ENCODE assay signal across 8 mouse cellular contexts in the genomic region with DNA sequence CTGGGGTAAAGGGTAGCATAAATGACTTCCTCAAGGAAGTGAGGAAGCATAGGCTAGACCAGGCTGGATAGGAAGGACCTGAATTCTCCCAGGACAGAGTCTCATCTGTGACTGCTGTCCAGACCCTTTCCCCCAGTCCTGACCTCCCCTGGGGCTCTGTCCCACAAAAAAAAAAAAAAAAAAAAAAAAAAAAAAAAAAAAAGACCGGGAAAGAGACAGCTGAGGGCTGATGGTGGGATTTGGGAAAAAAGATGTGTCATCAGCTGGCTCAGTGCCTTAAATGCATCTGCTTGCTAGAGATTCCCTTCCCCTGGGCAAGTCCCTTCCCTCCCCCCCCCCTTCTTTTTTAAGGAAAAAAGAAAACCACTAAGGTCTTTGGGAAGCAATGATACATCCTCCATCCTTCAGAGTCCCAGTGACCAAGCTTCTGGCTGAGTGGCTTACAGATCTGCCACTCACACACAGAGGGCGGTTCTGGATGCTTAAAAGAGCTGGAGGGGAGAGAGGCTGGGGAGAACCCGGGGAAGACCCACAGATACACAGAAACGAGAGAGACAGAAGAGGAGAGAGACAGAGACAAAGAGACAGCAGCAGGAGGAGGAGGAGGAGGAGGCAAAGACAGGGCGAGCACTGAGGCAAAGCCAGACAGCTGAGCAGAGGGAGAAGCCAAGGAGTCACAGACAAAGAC. TPM values are rescaled to one million over a fixed set of nuclear protein-coding genes. Genes with fewer than 3 reads are reported as not detected.
A peak's percentile ranks its signal among the peaks of the same experiment; 100 is the strongest.
DNase-seq lines count a peak whose midpoint lies in the region; ATAC-seq and TF ChIP-seq lines count a peak whose summit lies in the region.

Adamts4 (plus strand) TSS at position 509 of the 688 bp plus-strand sequence.

- WGBS in lung, embryonic 16.5 days: 14% methylated on average over 5 of the region's 5 CpGs
- 32% methylated on average over 5 of the region's 5 CpGs for WGBS in lung, adult 2 months
- 19% methylated on average over 5 of the region's 5 CpGs for WGBS in embryonic facial prominence, embryonic 12.5 days
- WGBS in midbrain, postnatal 0 days: 3% methylated on average over 4 of the region's 5 CpGs

- peak within 1 kb of the TSS; percentile 60 for H3K4me2 ChIP-seq in lung, embryonic 16.5 days (ENCODE audit: low read depth, low read length)
- peak within 1 kb of the TSS; percentile 80 for H3K4me2 ChIP-seq in embryonic facial prominence, embryonic 12.5 days (replicated peaks)
- peak within 1 kb of the TSS; percentile 57 for H3K4me2 ChIP-seq in midbrain, postnatal 0 days (ENCODE audit: low read depth, low read length, poor library complexity, severe bottlenecking)

- DNase-seq in lung, adult 2 months: no peak
- DNase-seq in heart, postnatal 10 days: peak; percentile 82
- DNase-seq in layer of hippocampus, postnatal 25 days (ENCODE audit: extremely low spot score in 1 of 2, low spot score in 1 of 2): peak in 1 of 2 experiments; percentile 52
- DNase-seq in midbrain, postnatal 0 days (ENCODE audit: low spot score): peak; percentile 70
- DNase-seq in thymus, adult 18-20 months: no peak
- no peak for DNase-seq in urinary bladder, postnatal 10 days (ENCODE audit: low spot score)

- intact Hi-C loops in heart, postnatal 10 days (cut with DNase I): no loop called here

- peaks cover 2% of the 10 kb centered on the region; the same call in 1 of the 2 replicates for H3K36me3 ChIP-seq in lung, embryonic 16.5 days (ENCODE audit: control insufficient read depth, insufficient read depth, low read length)
- H3K36me3 ChIP-seq in embryonic facial prominence, embryonic 12.5 days: peaks cover 17% of the 10 kb centered on the region
- H3K36me3 ChIP-seq in midbrain, postnatal 0 days (ENCODE audit: insufficient read depth, low read length): no peaks in the 10 kb centered on the region

- peak within 1 kb of the TSS; percentile 42 for H3K4me3 ChIP-seq in lung, embryonic 16.5 days (ENCODE audit: low read length)
- no peak within 1 kb of the TSS for H3K4me3 ChIP-seq in lung, adult 2 months (replicated peaks; ENCODE audit: extremely low read depth, low read depth, low read length)
- peak within 1 kb of the TSS; percentile 42 for H3K4me3 ChIP-seq in embryonic facial prominence, embryonic 12.5 days
- H3K4me3 ChIP-seq in midbrain, postnatal 0 days (ENCODE audit: low read depth, low read length): peak within 1 kb of the TSS; percentile 31

- no peak for ATAC-seq in lung, embryonic 16.5 days (ENCODE audit: low read depth)
- no peak for ATAC-seq in embryonic facial prominence, embryonic 12.5 days (ENCODE audit: insufficient number of reproducible peaks, insufficient read depth, low FRiP score, low TSS enrichment)
- ATAC-seq in midbrain, postnatal 0 days (ENCODE audit: low FRiP score): no peak

- TF ChIP-seq CTCF in lung, adult 2 months (IDR thresholded peaks at IDR 0.05; ENCODE audit: insufficient read depth, low read length): no peak
- TF ChIP-seq CTCF in midbrain, postnatal 0 days (IDR thresholded peaks at IDR 0.05): no peak

- TF ChIP-seq POLR2A in lung, adult 2 months (IDR thresholded peaks at IDR 0.05; ENCODE audit: borderline replicate concordance, extremely low read depth, low read depth, low read length): no peak

- H3K9me3 ChIP-seq in lung, embryonic 16.5 days (ENCODE audit: control insufficient read depth, low read length): no peaks in the 10 kb centered on the region
- no peaks in the 10 kb centered on the region for H3K9me3 ChIP-seq in embryonic facial prominence, embryonic 12.5 days
- no peaks in the 10 kb centered on the region for H3K9me3 ChIP-seq in midbrain, postnatal 0 days (ENCODE audit: low read length)

- peak within 1 kb of the TSS; percentile 96 for H3K27ac ChIP-seq in lung, embryonic 16.5 days (ENCODE audit: low read length)
- H3K27ac ChIP-seq in embryonic facial prominence, embryonic 12.5 days: peak within 1 kb of the TSS; percentile 95
- H3K27ac ChIP-seq in midbrain, postnatal 0 days (ENCODE audit: low read depth, low read length): no peak within 1 kb of the TSS

- peak within 1 kb of the TSS; percentile 34 for H3K9ac ChIP-seq in lung, embryonic 16.5 days (ENCODE audit: low read length)
- peak within 1 kb of the TSS; percentile 55 for H3K9ac ChIP-seq in embryonic facial prominence, embryonic 12.5 days
- H3K9ac ChIP-seq in midbrain, postnatal 0 days (replicated peaks; ENCODE audit: low read length, poor library complexity, severe bottlenecking): peak within 1 kb of the TSS; percentile 30

- no peaks in the 10 kb centered on the region for H3K27me3 ChIP-seq in lung, embryonic 16.5 days (ENCODE audit: control insufficient read depth, insufficient read depth, low read depth, low read length)
- no peaks in the 10 kb centered on the region for H3K27me3 ChIP-seq in embryonic facial prominence, embryonic 12.5 days
- no peaks in the 10 kb centered on the region for H3K27me3 ChIP-seq in midbrain, postnatal 0 days (ENCODE audit: insufficient read depth, low read length)

- peaks cover 48% of the 10 kb centered on the region for H3K4me1 ChIP-seq in lung, embryonic 16.5 days (replicated peaks; ENCODE audit: control insufficient read depth, insufficient read depth, low read length)
- H3K4me1 ChIP-seq in lung, adult 2 months (ENCODE audit: control insufficient read depth, insufficient read depth, low read length): peaks cover 15% of the 10 kb centered on the region
- H3K4me1 ChIP-seq in embryonic facial prominence, embryonic 12.5 days: peaks cover 71% of the 10 kb centered on the region
- peaks cover 9% of the 10 kb centered on the region; the same call in 1 of the 2 replicates for H3K4me1 ChIP-seq in midbrain, postnatal 0 days (ENCODE audit: insufficient read depth, low read length)

RNA-seq across cellular contexts. Expression of gene Adamts4, which starts in this region (rescaled TPM):
- 8.4 and 9.2 TPM in 2 replicates for polyA plus RNA-seq in lung, embryonic 16.5 days (2015; fragmentation: Nextera tagmentation; extraction: Ambion mirVana)
- polyA plus RNA-seq in lung, adult 2 months (2012; rRNA removed): 1.2 and 1.3 TPM in 2 replicates
- 18.2 and 18.6 TPM in 2 replicates for polyA plus RNA-seq in embryonic facial prominence, embryonic 12.5 days (2016; fragmentation: Nextera tagmentation; extraction: Ambion mirVana)
- 1 to 10 TPM; 5.1 to 7.8 TPM for total RNA-seq in heart, postnatal 10 days (2021)
- 10 to 100 TPM; 23.5 to 26.1 TPM for total RNA-seq in layer of hippocampus, postnatal 25 days (2021)
- total RNA-seq in midbrain, postnatal 0 days (2014; rRNA removed): 5.2 and 8.2 TPM in 2 replicates
- 3.4 and 4.2 TPM in 2 replicates for polyA plus RNA-seq in midbrain, postnatal 0 days (2015; fragmentation: Nextera tagmentation; extraction: Ambion mirVana)

Comparison
In these comparisons a context has a peak if more than half of its experiments do, and no peak if none do; other contexts are left out.
1. DNase-seq: peak in heart, postnatal 10 days (2 of 2) and midbrain, postnatal 0 days (single experiment); none in lung, adult 2 months (single experiment), thymus, adult 18-20 months (0 of 2) and urinary bladder, postnatal 10 days (single experiment).
2. Peak in every context shown above with its lines, with median percentiles within 50 percentile points of each other: H3K4me2 ChIP-seq and H3K9ac ChIP-seq.